Mouse (Mus musculus) olfactory bulb, adult 2 months (tissue): ENCODE measurements around the gene Dda1. TPM values are rescaled to one million over a fixed set of nuclear protein-coding genes. Genes with fewer than 3 reads are reported as not detected.

ENCODE experiments used
- H3K27ac ChIP-seq: fragments of 200-500 bp; 2 replicates; pipeline ENCODE4 v1.5.1; 2012; ENCODE audit warnings: low read depth, low read length; ENCODE audit not compliant: insufficient read depth
- H3K4me1 ChIP-seq: fragments of 200-500 bp; 2 replicates; pipeline ENCODE4 v1.6.1; 2012; ENCODE audit warnings: low read length; ENCODE audit not compliant: control insufficient read depth, insufficient read depth
- H3K4me3 ChIP-seq: fragments of 200-500 bp; 2 replicates; pipeline ENCODE4 v1.5.1; 2012; ENCODE audit warnings: mild to moderate bottlenecking, low read depth, low read length, moderate library complexity; ENCODE audit not compliant: insufficient read depth
- CTCF ChIP-seq: fragments of 200-500 bp; IDR thresholded peaks from 2 replicates; pipeline ENCODE4 v1.5.1; 2012; ENCODE audit warnings: low read depth, mild to moderate bottlenecking, low read length, moderate library complexity; ENCODE audit not compliant: insufficient read depth
- POLR2A ChIP-seq: fragments of 200-500 bp; IDR thresholded peaks from 2 replicates; pipeline ENCODE4 v1.6.1; 2012; ENCODE audit warnings: mild to moderate bottlenecking, low read depth, low read length, moderate library complexity; ENCODE audit not compliant: insufficient read depth
- WGBS: fragments of 180-500 bp; shearing (Covaris S2); methylation state at CpG from one replicate; pipeline ENCODE4 v1.1.7; 2018; 5-methylcytosine and 5-hydroxymethylcytosine counted together
- polyA plus RNA-seq: library from polyadenylated mRNA; stranded (reverse); fragments of >200 nt; gene quantifications from 2 replicates; pipeline ENCODE4 v1.2.4, GENCODE M21; 2012; ENCODE audit warnings: low replicate concordance; ENCODE audit not compliant: missing spikeins, insufficient read depth, insufficient read length

The Dda1 gene
- polyA plus RNA-seq, 1 experiment: not detected

GRCm38 (mm10) chr8:71465733-71466132, 3.3 kb upstream of the Dda1 start:
- Histone ChIP-seq H3K4me1 (peaks cover 41% of the 10 kb centered on the region), H3K27ac (no peak overlapping the region), H3K4me3 (no peak overlapping the region)
- 78% methylated on average over 8 of the region's 8 CpGs for WGBS
- TF ChIP-seq CTCF (no peak), POLR2A (no peak)

GRCm38 (mm10) chr8:71466198-71466597, 2.8 kb upstream of the Dda1 start:
- 97% methylated on average over 5 of the region's 5 CpGs for WGBS
- Histone ChIP-seq H3K4me3 (no peak overlapping the region), H3K4me1 (peaks cover 41% of the 10 kb centered on the region), H3K27ac (no peak overlapping the region)
- TF ChIP-seq POLR2A (no peak), CTCF (no peak)

GRCm38 (mm10) chr8:71467201-71467600, 1.8 kb upstream of the Dda1 start:
- 88% methylated on average over 2 of the region's 2 CpGs for WGBS
- Histone ChIP-seq H3K4me3 (no peak overlapping the region), H3K27ac (no peak overlapping the region), H3K4me1 (peaks cover 33% of the 10 kb centered on the region)
- TF ChIP-seq POLR2A (no peak), CTCF (no peak)

- peaks cover 30% of the 10 kb centered on the region for H3K4me1 ChIP-seq
- H3K27ac ChIP-seq: no peak overlapping the region
- no peak overlapping the region for H3K4me3 ChIP-seq
- TF ChIP-seq CTCF (no peak), POLR2A (no peak)
- WGBS: 97% methylated on average over 1 of the region's 1 CpGs
These were observed 998 bp upstream of the Dda1 start for GRCm38 (mm10) chr8:71468001-71468400.

- Histone ChIP-seq H3K4me3 (peak overlapping the region; percentile 81), H3K27ac (no peak overlapping the region), H3K4me1 (peaks cover 22% of the 10 kb centered on the region)
- TF ChIP-seq CTCF (no peak), POLR2A (no peak)
- under 1% methylated on average over 24 of the region's 24 CpGs for WGBS
These were observed 412 bp downstream of the Dda1 start for GRCm38 (mm10) chr8:71469411-71469810.

GRCm38 (mm10) chr8:71470146-71470912, 1.3 kb downstream of the Dda1 start:
- Histone ChIP-seq H3K27ac (no peak overlapping the region), H3K4me3 (peak overlapping the region; percentile 81), H3K4me1 (peaks cover 20% of the 10 kb centered on the region)
- no peak for TF ChIP-seq POLR2A
- no peak for TF ChIP-seq CTCF
- WGBS: 75% methylated on average over 3 of the region's 3 CpGs

GRCm38 (mm10) chr8:71470913-71471255, 1.9 kb downstream of the Dda1 start:
- Histone ChIP-seq H3K4me1 (peaks cover 24% of the 10 kb centered on the region), H3K27ac (no peak overlapping the region), H3K4me3 (no peak overlapping the region)
- 60% methylated on average over 5 of the region's 5 CpGs for WGBS
- TF ChIP-seq CTCF (no peak), POLR2A (no peak)

GRCm38 (mm10) chr8:71471861-71472260, 2.9 kb downstream of the Dda1 start:
- Histone ChIP-seq H3K27ac (no peak overlapping the region), H3K4me1 (peaks cover 26% of the 10 kb centered on the region), H3K4me3 (no peak overlapping the region)
- WGBS: 93% methylated on average over 17 of the region's 17 CpGs
- TF ChIP-seq POLR2A (no peak), CTCF (no peak)

- Histone ChIP-seq H3K27ac (no peak overlapping the region), H3K4me1 (peaks cover 35% of the 10 kb centered on the region), H3K4me3 (no peak overlapping the region)
- 84% methylated on average over 8 of the region's 8 CpGs for WGBS
- TF ChIP-seq POLR2A (no peak), CTCF (peak; percentile 50; the same call in 1 of the 2 replicates)
These were observed 3.8 kb downstream of the Dda1 start for GRCm38 (mm10) chr8:71472601-71473386.
